Mouse (Mus musculus) heart, adult 2 months (tissue): ENCODE measurements around the gene Tsks.

ENCODE experiments used
- CTCF ChIP-seq: fragments of 200-600 bp; IDR thresholded peaks from 2 replicates; pipeline ENCODE4 v1.8.1; 2022; ENCODE audit warnings: antibody characterized with exemption, mild to moderate bottlenecking, moderate library complexity
- EP300 ChIP-seq: fragments of 200-500 bp; IDR thresholded peaks from 2 replicates; pipeline ENCODE4 v1.6.1; 2011; ENCODE audit warnings: low read depth, low read length, control low read depth; ENCODE audit not compliant: insufficient read depth
- POLR2A ChIP-seq: fragments of 200-500 bp; IDR thresholded peaks from 2 replicates; pipeline ENCODE4 v1.6.1; 2011; ENCODE audit warnings: mild to moderate bottlenecking, low read depth, low read length, control low read depth; ENCODE audit not compliant: insufficient read depth

DNA sequence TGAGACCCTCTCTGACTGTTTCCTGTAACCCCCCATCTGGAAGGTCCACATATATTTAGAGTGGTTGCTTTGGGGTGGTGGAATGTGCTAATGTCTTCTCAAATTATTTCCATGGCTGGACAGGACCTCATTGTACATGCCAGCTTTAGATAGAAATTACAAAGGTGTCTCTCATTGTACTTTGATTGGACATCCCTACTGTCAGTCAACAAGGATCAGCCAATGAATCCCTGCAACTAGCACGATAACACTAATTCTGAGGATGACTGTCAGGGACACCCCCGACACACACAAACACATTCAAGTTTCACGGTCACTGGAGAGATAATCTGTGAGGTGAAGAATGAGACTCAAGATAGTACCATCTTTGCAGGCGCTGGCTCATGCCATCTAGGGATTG is 4.3 kb upstream of the Tsks start:
- TF ChIP-seq CTCF (no peak), POLR2A (no peak), EP300 (no peak)
